Mouse (Mus musculus) erythroblast, embryonic 14.5 days (primary cell): Measurements from ENCODE around the gene Zfp385b.

Experiments
- GATA1 ChIP-seq: IDR thresholded peaks from 2 replicates; pipeline ENCODE4 v1.6.1; 2012; ENCODE audit warnings: low read length, inconsistent platforms, mixed read lengths
- TAL1 ChIP-seq: IDR thresholded peaks from 3 replicates; pipeline ENCODE4 v1.6.1; 2012; ENCODE audit warnings: low read length, inconsistent platforms, mixed read lengths

DNA sequence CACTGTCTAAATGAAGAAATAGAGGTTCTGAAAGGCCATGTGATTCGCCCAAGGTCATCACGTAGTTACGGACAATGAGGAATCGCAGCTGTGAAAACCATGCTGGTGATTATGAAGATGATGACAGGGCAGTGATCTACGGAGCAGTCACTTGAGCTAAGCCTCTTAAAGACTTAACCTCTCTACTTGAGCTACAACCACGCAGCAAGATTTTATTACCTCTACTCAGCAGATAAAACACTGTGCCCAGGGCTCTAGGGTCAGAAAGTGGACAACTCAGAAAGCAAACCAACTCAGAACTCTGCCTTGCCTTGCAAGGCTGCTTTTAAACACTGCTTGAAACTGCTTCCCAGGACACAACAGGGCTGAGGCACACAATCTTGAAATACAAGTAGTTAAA, 291.8 kb downstream of the Zfp385b start:
- TF ChIP-seq GATA1 (no peak), TAL1 (no peak)
